ENCODE assay signal across 12 mouse cellular contexts in the genomic region with DNA sequence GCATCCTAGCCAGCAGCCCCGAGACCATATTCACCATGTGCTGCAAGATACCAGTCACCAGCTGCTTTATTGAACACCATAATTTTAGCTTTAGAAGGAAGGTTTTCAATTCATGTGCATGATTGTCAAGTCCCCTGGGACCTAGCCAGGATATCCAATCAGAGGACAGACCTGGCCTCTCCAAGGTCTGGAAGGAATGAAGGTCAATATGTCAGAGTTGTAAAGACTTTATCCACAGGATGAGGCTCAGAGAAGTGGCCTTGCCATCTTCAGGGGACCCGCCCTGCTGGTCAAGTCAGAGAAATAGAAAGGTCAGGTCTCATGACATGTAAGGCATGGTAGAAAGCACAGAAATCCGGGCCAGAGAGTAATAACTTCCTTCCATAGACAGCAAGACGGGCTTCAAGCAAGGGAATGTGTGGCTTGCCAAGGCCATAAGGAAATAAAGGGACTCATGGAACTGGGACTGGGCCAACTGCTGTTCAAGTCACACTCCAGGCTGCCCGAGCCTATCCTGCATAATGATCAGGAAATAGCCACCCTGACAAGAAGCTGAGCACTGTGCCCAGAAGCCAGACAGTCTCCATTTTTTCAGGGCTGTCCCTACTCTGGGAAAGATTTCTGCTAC. TPM values are rescaled to one million over a fixed set of nuclear protein-coding genes. Genes with fewer than 3 reads are reported as not detected.
A peak's percentile ranks its signal among the peaks of the same experiment; 100 is the strongest.
DNase-seq lines count a peak whose midpoint lies in the region; ATAC-seq and TF ChIP-seq lines count a peak whose summit lies in the region.
"Had no signal": no experiment of that assay in that cellular context is flagged by ENCODE, and none has a peak within 500 bp of the region (broad histone marks: within the 10 kb centered on the region; RNA-seq: fewer than 3 reads in every experiment).

No protein-coding gene starts in this region.

- no peak overlapping the region for H3K4me2 ChIP-seq in liver, embryonic 11.5 days
- no peak overlapping the region for H3K4me2 ChIP-seq in kidney, postnatal 0 days (ENCODE audit: low read length)
- H3K4me2 ChIP-seq: liver, embryonic 12.5 days had no signal

- peak; percentile 70 for DNase-seq in adrenal gland, adult 2 months
- DNase-seq in adrenal gland, adult 18-20 months (ENCODE audit: low spot score in 2 of 2) = no peak
- DNase-seq in liver, adult 2 months (ENCODE audit: extremely low read depth, low read depth, low spot score) = peak; percentile 16
- DNase-seq in liver, embryonic 11.5 days (ENCODE audit: low spot score) = no peak
- peak; percentile 34 for DNase-seq in adrenal gland, adult 8-10 months
- DNase-seq in kidney, postnatal 0 days (ENCODE audit: low spot score) = peak; percentile 75
- DNase-seq in MN1 (ENCODE audit: low spot score) = no peak
- DNase-seq in embryo, embryonic 11 days = no peak
- DNase-seq: cerebellum, adult 9-11 months; heart, adult 18-20 months; right cerebral cortex, postnatal 4 days had no signal

- no peaks in the 10 kb centered on the region for H3K36me3 ChIP-seq in liver, adult 2 months (ENCODE audit: control insufficient read depth, insufficient read depth, low read length)
- peaks cover 9% of the 10 kb centered on the region; the same call in 1 of the 2 replicates for H3K36me3 ChIP-seq in liver, embryonic 11.5 days (ENCODE audit: control insufficient read depth, insufficient read depth, low read length)
- peaks cover 31% of the 10 kb centered on the region for H3K36me3 ChIP-seq in kidney, postnatal 0 days (ENCODE audit: insufficient read depth, low read length)

- H3K27me3 ChIP-seq in liver, adult 2 months (ENCODE audit: control insufficient read depth, insufficient read depth, low read length) = no peaks in the 10 kb centered on the region
- H3K27me3 ChIP-seq in liver, embryonic 11.5 days (replicated peaks; ENCODE audit: control insufficient read depth, insufficient read depth, low read length) = no peaks in the 10 kb centered on the region
- H3K27me3 ChIP-seq in kidney, postnatal 0 days (ENCODE audit: insufficient read depth, low read length) = no peaks in the 10 kb centered on the region
- H3K27me3 ChIP-seq: liver, embryonic 12.5 days had no signal

- TF ChIP-seq CTCF in liver, adult 2 months (IDR thresholded peaks at IDR 0.05; ENCODE audit: low read depth, low read length) = no peak
- TF ChIP-seq CTCF in kidney, postnatal 0 days (IDR thresholded peaks at IDR 0.05; ENCODE audit: low read depth) = no peak

- TF ChIP-seq POLR2A in liver, adult 2 months (IDR thresholded peaks at IDR 0.05; ENCODE audit: extremely low read depth, insufficient read depth, low read length) = no peak

- 74% methylated on average over 5 of the region's 5 CpGs for WGBS in liver, adult 2 months
- 79% methylated on average over 5 of the region's 5 CpGs for WGBS in liver, embryonic 11.5 days
- WGBS in kidney, postnatal 0 days = 58% methylated on average over 5 of the region's 5 CpGs

- H3K4me3 ChIP-seq in liver, adult 2 months (ENCODE audit: insufficient read depth, low read depth, low read length) = no peak overlapping the region
- no peak overlapping the region for H3K4me3 ChIP-seq in liver, embryonic 11.5 days (ENCODE audit: low read depth, low read length)
- H3K4me3 ChIP-seq in kidney, postnatal 0 days (replicated peaks; ENCODE audit: low read depth, low read length) = no peak overlapping the region
- H3K4me3 ChIP-seq: liver, embryonic 12.5 days had no signal

- no peak for ATAC-seq in liver, embryonic 11.5 days (replicated peaks; ENCODE audit: low FRiP score)
- ATAC-seq in kidney, postnatal 0 days (replicated peaks; ENCODE audit: low FRiP score, low read depth) = no peak
- ATAC-seq: liver, embryonic 12.5 days had no signal

- no peak overlapping the region for H3K9ac ChIP-seq in liver, adult 2 months (ENCODE audit: low read depth, low read length)
- no peak overlapping the region for H3K9ac ChIP-seq in liver, embryonic 11.5 days (ENCODE audit: low read depth, low read length)
- H3K9ac ChIP-seq in kidney, postnatal 0 days (ENCODE audit: low read depth, low read length) = no peak overlapping the region
- H3K9ac ChIP-seq: liver, embryonic 12.5 days had no signal

- H3K4me1 ChIP-seq in liver, adult 2 months (ENCODE audit: control insufficient read depth, insufficient read depth, low read length) = peaks cover 2% of the 10 kb centered on the region; the same call in 1 of the 2 replicates
- H3K4me1 ChIP-seq in liver, embryonic 11.5 days (replicated peaks; ENCODE audit: control insufficient read depth, insufficient read depth, low read length) = no peaks in the 10 kb centered on the region
- no peaks in the 10 kb centered on the region for H3K4me1 ChIP-seq in kidney, postnatal 0 days (replicated peaks; ENCODE audit: insufficient read depth, low read length)
- H3K4me1 ChIP-seq: liver, embryonic 12.5 days had no signal

- H3K27ac ChIP-seq in liver, adult 2 months (replicated peaks; ENCODE audit: insufficient read depth, low read depth, low read length) = peak overlapping the region; percentile 27
- H3K27ac ChIP-seq in liver, embryonic 11.5 days (ENCODE audit: low read depth, low read length) = no peak overlapping the region
- H3K27ac ChIP-seq in kidney, postnatal 0 days = peak overlapping the region; percentile 19; the same call in 1 of the 2 replicates
- H3K27ac ChIP-seq: liver, embryonic 12.5 days had no signal

- no peaks in the 10 kb centered on the region for H3K9me3 ChIP-seq in liver, embryonic 11.5 days (ENCODE audit: control insufficient read depth, low read length)
- H3K9me3 ChIP-seq in kidney, postnatal 0 days (replicated peaks; ENCODE audit: low read length) = no peaks in the 10 kb centered on the region
- H3K9me3 ChIP-seq: liver, embryonic 12.5 days had no signal

- no peaks in the 10 kb centered on the region for H3K79me2 ChIP-seq in liver, adult 2 months (ENCODE audit: control insufficient read depth, insufficient read depth, low read length)

RNA-seq across cellular contexts. Expression of gene Ada, which starts 23.2 kb away (rescaled TPM):
- total RNA-seq in adrenal gland, adult 2 months (2021) = 1 to 10 TPM; 4.1 to 5.5 TPM
- 0.65 and 0.69 TPM in 2 replicates for polyA plus RNA-seq in adrenal gland, adult 2 months (2012; rRNA removed)
- 1 to 10 TPM; 2.9 to 3.5 TPM for total RNA-seq in adrenal gland, adult 18-20 months (2021)
- total RNA-seq in liver, adult 2 months (2014; rRNA removed) = 1.9 TPM in 2 replicates
- polyA plus RNA-seq in liver, adult 2 months (2012; rRNA removed) = 0.73 and 0.80 TPM in 2 replicates
- polyA plus RNA-seq in liver, embryonic 11.5 days (2014; fragmentation: Nextera tagmentation; extraction: Ambion mirVana) = 10.2 and 11.3 TPM in 2 replicates
- 1 to 10 TPM; 3.3 to 6.1 (median 5.3) TPM for total RNA-seq in adrenal gland, adult 8-10 months (2022)
- polyA plus RNA-seq in kidney, postnatal 0 days (2015; fragmentation: Nextera tagmentation; extraction: Ambion mirVana) = 7.7 and 9.8 TPM in 2 replicates

Comparison
In these comparisons a context has a peak if more than half of its experiments do, and no peak if none do; other contexts are left out.
1. DNase-seq: peak in adrenal gland, adult 2 months (single experiment), liver, adult 2 months (single experiment), adrenal gland, adult 8-10 months (single experiment) and kidney, postnatal 0 days (single experiment); none in adrenal gland, adult 18-20 months (0 of 2), liver, embryonic 11.5 days (single experiment), MN1 (single experiment) and embryo, embryonic 11 days (single experiment).